Mouse (Mus musculus): Measurements from ENCODE around the gene Hgfac. TPM values are rescaled to one million over a fixed set of nuclear protein-coding genes. Genes with fewer than 3 reads are reported as not detected.

Gene Hgfac
- polyA plus RNA-seq, 1 experiment from 2014 or later, result 4.8 TPM

DNA sequence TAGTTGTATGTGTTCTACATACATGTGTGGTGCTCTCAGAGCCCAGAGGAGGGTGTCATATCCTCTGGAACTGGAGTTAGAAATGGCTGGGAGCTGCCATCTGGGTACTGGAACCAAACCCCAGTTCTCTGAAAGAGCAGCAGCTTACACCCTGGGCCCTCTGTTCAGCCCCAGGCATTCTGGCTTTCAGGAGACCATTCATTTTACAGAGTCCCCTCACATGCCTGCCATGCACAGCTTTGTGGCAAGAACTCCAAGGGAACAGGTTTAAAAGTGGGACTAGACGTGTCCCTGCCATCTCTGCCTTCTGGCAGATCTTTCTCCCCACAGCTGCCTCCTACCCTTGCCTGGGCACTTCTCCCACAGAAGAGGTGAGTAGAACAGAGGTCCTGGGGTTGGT lies 7.7 kb upstream of the Hgfac start:
- H3K36me3 ChIP-seq (ENCODE audit: insufficient read depth, low read length), result peaks cover 23% of the 10 kb centered on the region

DNA sequence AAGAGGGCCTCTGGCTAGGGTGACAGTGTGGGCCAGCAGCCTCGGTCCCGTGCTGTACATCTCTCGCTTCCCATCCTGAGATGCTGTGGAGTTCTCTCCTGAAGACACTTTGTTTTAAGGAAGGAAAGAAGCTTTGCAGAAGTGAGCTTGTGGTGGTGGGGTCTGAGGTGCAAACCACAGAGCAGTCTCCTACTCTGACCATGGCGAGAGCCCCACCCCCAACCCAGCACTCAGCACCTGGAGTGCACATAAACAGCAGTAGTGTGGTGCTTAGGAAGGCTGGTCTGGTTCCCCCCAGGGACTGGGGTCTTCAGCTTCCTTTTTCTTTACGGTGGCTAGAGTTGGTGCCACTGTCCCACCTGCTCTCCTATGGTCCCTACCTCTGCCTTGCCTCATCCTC lies 6.2 kb upstream of the Hgfac start:
- Histone ChIP-seq H3K9me3 (ENCODE audit: low read length) (no peaks in the 10 kb centered on the region), H3K36me3 (ENCODE audit: insufficient read depth, low read length) (peaks cover 9% of the 10 kb centered on the region), H3K4me3 (ENCODE audit: low read length) (no peak overlapping the region), H3K9ac (replicated peaks; ENCODE audit: low read length) (no peak overlapping the region), H3K4me1 (ENCODE audit: insufficient read depth, low read length) (no peaks in the 10 kb centered on the region), H3K4me2 (replicated peaks; ENCODE audit: low read depth, low read length) (no peak overlapping the region), H3K27me3 (ENCODE audit: insufficient read depth, low read length) (no peaks in the 10 kb centered on the region), H3K27ac (ENCODE audit: low read length) (no peak overlapping the region)
- no peak for ATAC-seq (ENCODE audit: low FRiP score, low TSS enrichment)
- WGBS, result 89% methylated on average over 5 of the region's 5 CpGs

More for the DNA sequence above, 7.7 kb upstream of the Hgfac start:
- WGBS, result 88% methylated on average over 1 of the region's 1 CpGs
- Histone ChIP-seq H3K4me3 (ENCODE audit: low read length) (no peak overlapping the region), H3K27ac (ENCODE audit: low read length) (no peak overlapping the region), H3K4me1 (ENCODE audit: insufficient read depth, low read length) (no peaks in the 10 kb centered on the region), H3K27me3 (ENCODE audit: insufficient read depth, low read length) (no peaks in the 10 kb centered on the region), H3K4me2 (replicated peaks; ENCODE audit: low read depth, low read length) (no peak overlapping the region), H3K9ac (replicated peaks; ENCODE audit: low read length) (no peak overlapping the region), H3K9me3 (ENCODE audit: low read length) (no peaks in the 10 kb centered on the region)
- ATAC-seq (ENCODE audit: low FRiP score, low TSS enrichment), result no peak

DNA sequence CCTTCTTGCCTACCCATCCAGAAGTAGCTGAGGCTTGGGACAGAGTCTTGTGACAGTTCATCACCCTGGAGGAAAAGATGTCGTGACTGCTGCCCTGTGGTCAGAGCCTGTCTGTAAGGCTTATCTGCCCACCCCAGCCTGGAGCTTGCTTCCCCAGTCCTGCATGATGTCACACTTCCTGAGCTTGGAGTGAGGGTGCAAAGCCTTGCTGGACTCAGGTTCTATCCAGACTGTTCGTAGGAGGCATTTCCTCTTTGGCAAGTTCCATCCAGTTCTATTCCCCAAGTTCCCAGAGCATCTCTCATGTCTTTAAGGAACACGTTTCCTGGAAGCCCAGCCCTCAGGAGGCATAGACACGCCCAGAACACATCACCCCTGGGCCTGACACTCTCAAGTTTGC lies 5.5 kb upstream of the Hgfac start:
- H3K4me3 ChIP-seq (ENCODE audit: low read length), result no peak overlapping the region
- no peak overlapping the region for H3K27ac ChIP-seq (ENCODE audit: low read length)
- ATAC-seq (ENCODE audit: low FRiP score, low TSS enrichment), result no peak
- H3K4me2 ChIP-seq (replicated peaks; ENCODE audit: low read depth, low read length), result no peak overlapping the region
- H3K4me1 ChIP-seq (ENCODE audit: insufficient read depth, low read length), result 0 out of 2 replicates have a peak, but pooled peaks cover 2% of the 10 kb centered on the region
- H3K27me3 ChIP-seq (ENCODE audit: insufficient read depth, low read length), result no peaks in the 10 kb centered on the region
- WGBS, result 63% methylated on average over 4 of the region's 4 CpGs
- H3K9me3 ChIP-seq (ENCODE audit: low read length), result no peaks in the 10 kb centered on the region
- H3K36me3 ChIP-seq (ENCODE audit: insufficient read depth, low read length), result peaks cover 8% of the 10 kb centered on the region; the same call in 1 of the 2 replicates
- no peak overlapping the region for H3K9ac ChIP-seq (replicated peaks; ENCODE audit: low read length)

DNA sequence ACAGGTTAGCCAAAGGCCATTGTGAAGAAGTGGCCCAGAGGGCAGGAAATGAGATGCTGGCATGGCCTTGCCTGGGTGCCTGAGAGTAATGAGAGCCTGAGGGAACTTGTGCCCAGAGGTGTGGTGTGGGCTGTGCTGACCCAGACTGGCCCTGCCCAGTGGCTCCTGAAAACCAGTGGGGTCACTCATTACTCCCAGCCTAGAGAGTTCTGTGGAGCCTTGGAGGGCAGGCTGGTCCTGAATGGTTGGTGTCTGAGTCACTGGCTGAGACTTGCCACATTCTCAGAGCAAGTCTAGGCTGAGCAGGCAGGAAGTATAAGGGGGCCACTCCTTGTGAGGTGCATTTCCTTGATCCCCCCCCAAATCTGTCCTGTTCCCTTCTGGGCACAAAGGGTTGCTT lies 3.9 kb upstream of the Hgfac start:
- H3K36me3 ChIP-seq (ENCODE audit: insufficient read depth, low read length), result 0 out of 2 replicates have a peak, but pooled peaks cover 2% of the 10 kb centered on the region
- 0 out of 2 replicates have a peak, but pooled peaks cover 11% of the 10 kb centered on the region for H3K4me1 ChIP-seq (ENCODE audit: insufficient read depth, low read length)
- no peak overlapping the region for H3K4me3 ChIP-seq (ENCODE audit: low read length)
- no peak overlapping the region for H3K27ac ChIP-seq (ENCODE audit: low read length)
- H3K9ac ChIP-seq (replicated peaks; ENCODE audit: low read length), result no peak overlapping the region
- no peaks in the 10 kb centered on the region for H3K9me3 ChIP-seq (ENCODE audit: low read length)
- no peak for ATAC-seq (ENCODE audit: low FRiP score, low TSS enrichment)
- H3K27me3 ChIP-seq (ENCODE audit: insufficient read depth, low read length), result no peaks in the 10 kb centered on the region
- no peak overlapping the region for H3K4me2 ChIP-seq (replicated peaks; ENCODE audit: low read depth, low read length)

DNA sequence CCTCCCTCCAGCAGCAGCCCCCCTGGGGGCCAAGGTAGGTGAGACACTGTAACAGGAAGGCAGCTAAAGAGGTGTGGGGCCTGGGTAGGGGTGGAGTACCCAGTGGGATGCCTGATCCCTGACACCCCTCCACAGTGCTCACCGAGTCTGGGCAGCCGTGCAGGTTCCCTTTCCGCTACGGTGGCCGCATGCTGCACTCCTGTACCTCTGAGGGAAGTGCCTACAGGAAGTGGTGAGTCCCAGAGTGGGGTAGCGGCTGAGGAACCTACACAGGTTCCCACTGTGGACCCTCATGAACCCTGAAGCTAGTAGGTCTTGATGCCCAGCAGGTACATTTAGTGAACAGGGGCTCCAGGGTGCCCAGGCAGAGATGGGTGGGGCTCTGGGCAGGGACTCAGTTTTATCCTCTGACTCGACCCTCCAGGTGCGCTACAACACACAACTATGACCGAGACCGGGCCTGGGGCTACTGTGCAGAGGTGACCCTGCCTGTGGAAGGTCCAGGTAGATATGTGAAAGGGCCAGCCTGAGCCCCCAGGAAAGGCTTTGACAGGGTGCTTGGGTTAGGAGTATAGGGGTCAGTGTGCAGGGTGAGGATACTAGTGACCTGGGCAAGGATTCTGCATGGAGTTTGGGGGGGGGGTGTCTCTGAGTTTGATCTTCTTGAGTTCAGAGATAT lies 1.3 kb downstream of the Hgfac start:
- ATAC-seq (ENCODE audit: low FRiP score, low TSS enrichment), result peak; percentile 12; the same call in 1 of the 2 replicates
- no peak overlapping the region for H3K9ac ChIP-seq (replicated peaks; ENCODE audit: low read length)
- H3K36me3 ChIP-seq (ENCODE audit: insufficient read depth, low read length), result no peaks in the 10 kb centered on the region
- H3K4me3 ChIP-seq (ENCODE audit: low read length), result no peak overlapping the region
- 53% methylated on average over 10 of the region's 10 CpGs for WGBS
- H3K27ac ChIP-seq (ENCODE audit: low read length), result no peak overlapping the region
- H3K4me1 ChIP-seq (ENCODE audit: insufficient read depth, low read length), result 0 out of 2 replicates have a peak, but pooled peaks cover 14% of the 10 kb centered on the region
- no peaks in the 10 kb centered on the region for H3K27me3 ChIP-seq (ENCODE audit: insufficient read depth, low read length)
- H3K4me2 ChIP-seq (replicated peaks; ENCODE audit: low read depth, low read length), result no peak overlapping the region
- H3K9me3 ChIP-seq (ENCODE audit: low read length), result no peaks in the 10 kb centered on the region

DNA sequence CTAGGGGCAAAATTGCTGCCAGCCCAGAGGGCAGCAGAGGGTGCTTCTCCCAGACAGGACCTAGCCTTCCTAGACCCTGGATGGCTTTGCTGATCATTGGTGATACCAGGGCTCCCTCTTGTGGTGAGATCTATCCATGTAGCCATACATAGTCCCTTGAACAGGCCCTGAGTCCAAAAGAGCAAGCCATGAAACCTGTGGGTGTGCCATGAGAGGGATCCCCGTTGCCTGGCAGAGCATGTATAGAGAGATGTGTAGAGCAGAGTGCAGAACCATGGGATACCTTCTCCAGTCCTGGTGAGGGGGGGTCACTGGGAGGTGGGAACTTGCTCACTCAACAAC lies 1.8 kb downstream of the Hgfac start:
- ATAC-seq (ENCODE audit: low FRiP score, low TSS enrichment), result peak; percentile 73
- WGBS, result 16% methylated on average over 1 of the region's 1 CpGs
- Histone ChIP-seq H3K27me3 (ENCODE audit: insufficient read depth, low read length) (no peaks in the 10 kb centered on the region), H3K9ac (replicated peaks; ENCODE audit: low read length) (no peak overlapping the region), H3K4me3 (ENCODE audit: low read length) (no peak overlapping the region), H3K4me1 (ENCODE audit: insufficient read depth, low read length) (0 out of 2 replicates have a peak, but pooled peaks cover 14% of the 10 kb centered on the region), H3K36me3 (ENCODE audit: insufficient read depth, low read length) (no peaks in the 10 kb centered on the region), H3K4me2 (replicated peaks; ENCODE audit: low read depth, low read length) (no peak overlapping the region), H3K27ac (ENCODE audit: low read length) (no peak overlapping the region), H3K9me3 (ENCODE audit: low read length) (no peaks in the 10 kb centered on the region)

DNA sequence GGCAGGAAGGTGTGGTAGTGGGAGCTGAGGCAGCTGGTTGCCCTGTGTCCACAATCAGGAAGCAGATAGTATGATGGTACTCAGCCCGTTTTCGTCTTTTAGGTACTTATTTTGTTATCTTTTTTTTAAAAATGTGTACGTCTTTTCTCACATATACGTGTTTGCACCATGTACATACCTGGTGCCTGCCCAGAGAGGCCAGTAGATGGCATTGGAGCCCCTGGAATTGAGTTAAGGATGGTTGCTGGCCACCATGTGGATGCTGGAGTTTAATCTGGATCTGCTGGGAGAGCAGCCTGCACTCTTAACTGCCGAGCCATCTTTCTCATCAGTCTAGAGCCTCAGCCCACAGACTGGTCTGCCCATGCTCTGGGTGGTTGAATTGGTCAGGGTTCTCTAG lies 9.2 kb downstream of the Hgfac start:
- Histone ChIP-seq H3K9me3 (ENCODE audit: low read length) (no peaks in the 10 kb centered on the region; the same call in 1 of the 2 replicates), H3K27ac (ENCODE audit: low read length) (no peak overlapping the region), H3K36me3 (ENCODE audit: insufficient read depth, low read length) (no peaks in the 10 kb centered on the region), H3K4me2 (replicated peaks; ENCODE audit: low read depth, low read length) (no peak overlapping the region), H3K4me3 (ENCODE audit: low read length) (no peak overlapping the region), H3K9ac (replicated peaks; ENCODE audit: low read length) (no peak overlapping the region), H3K4me1 (ENCODE audit: insufficient read depth, low read length) (no peaks in the 10 kb centered on the region), H3K27me3 (ENCODE audit: insufficient read depth, low read length) (no peaks in the 10 kb centered on the region)
- ATAC-seq (ENCODE audit: low FRiP score, low TSS enrichment), result no peak
- WGBS, result 76% methylated on average over 5 of the region's 5 CpGs

DNA sequence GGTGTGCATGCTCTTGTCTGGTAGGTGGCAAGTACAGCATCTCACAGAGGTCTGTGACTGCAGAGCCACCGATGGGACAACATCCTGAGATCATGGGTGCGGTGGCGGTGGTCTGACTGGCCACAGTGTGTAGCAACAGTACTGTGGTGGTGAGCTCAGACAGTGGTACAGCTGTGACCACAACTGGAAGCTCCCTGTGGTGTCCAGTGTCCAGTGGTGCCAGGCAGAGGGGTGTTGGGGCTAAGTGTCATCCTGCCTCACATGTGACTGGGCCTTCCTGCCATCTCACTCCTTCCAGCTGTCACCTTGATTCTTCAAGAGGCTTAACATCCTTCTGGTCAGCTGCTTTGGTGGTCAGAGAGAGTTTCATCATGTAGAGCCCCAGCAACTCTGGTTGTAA lies 13.3 kb downstream of the Hgfac start:
- ATAC-seq (ENCODE audit: low FRiP score, low TSS enrichment), result no peak
- H3K36me3 ChIP-seq (ENCODE audit: insufficient read depth, low read length), result no peaks in the 10 kb centered on the region
- peaks cover 16% of the 10 kb centered on the region for H3K27me3 ChIP-seq (ENCODE audit: insufficient read depth, low read length)
- no peak overlapping the region for H3K4me3 ChIP-seq (ENCODE audit: low read length)
- H3K4me2 ChIP-seq (replicated peaks; ENCODE audit: low read depth, low read length), result no peak overlapping the region
- no peaks in the 10 kb centered on the region; the same call in 1 of the 2 replicates for H3K9me3 ChIP-seq (ENCODE audit: low read length)
- no peak overlapping the region for H3K9ac ChIP-seq (replicated peaks; ENCODE audit: low read length)
- no peak overlapping the region for H3K27ac ChIP-seq (ENCODE audit: low read length)
- 83% methylated on average over 3 of the region's 3 CpGs for WGBS
- peaks cover 9% of the 10 kb centered on the region; the same call in 1 of the 2 replicates for H3K4me1 ChIP-seq (ENCODE audit: insufficient read depth, low read length)

DNA sequence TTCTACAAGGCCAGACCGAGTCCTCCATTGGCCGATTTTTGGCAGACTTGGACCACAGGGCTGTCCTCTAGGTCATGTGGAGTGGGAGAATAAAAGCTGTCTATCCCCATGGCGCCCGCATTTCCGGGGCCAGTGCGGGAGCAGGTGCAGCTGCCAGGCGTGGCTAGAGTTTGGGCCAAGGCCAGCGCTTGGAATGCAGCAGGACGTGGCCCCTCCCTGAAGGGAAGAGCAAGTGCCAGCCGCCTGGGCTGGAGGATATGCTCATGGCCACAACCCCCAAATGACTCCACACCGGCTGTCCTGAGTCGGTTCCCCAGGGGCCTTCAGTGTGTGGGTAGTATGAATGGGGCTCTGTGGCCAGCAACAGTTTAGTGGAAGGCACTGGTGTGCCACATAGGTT lies 13.8 kb downstream of the Hgfac start:
- Histone ChIP-seq H3K36me3 (ENCODE audit: insufficient read depth, low read length) (no peaks in the 10 kb centered on the region), H3K4me2 (replicated peaks; ENCODE audit: low read depth, low read length) (no peak overlapping the region), H3K4me3 (ENCODE audit: low read length) (no peak overlapping the region), H3K27me3 (ENCODE audit: insufficient read depth, low read length) (peaks cover 16% of the 10 kb centered on the region), H3K9ac (replicated peaks; ENCODE audit: low read length) (no peak overlapping the region), H3K4me1 (ENCODE audit: insufficient read depth, low read length) (peaks cover 9% of the 10 kb centered on the region; the same call in 1 of the 2 replicates), H3K9me3 (ENCODE audit: low read length) (no peaks in the 10 kb centered on the region; the same call in 1 of the 2 replicates), H3K27ac (ENCODE audit: low read length) (no peak overlapping the region)
- ATAC-seq (ENCODE audit: low FRiP score, low TSS enrichment), result no peak
- WGBS, result 77% methylated on average over 12 of the region's 12 CpGs

DNA sequence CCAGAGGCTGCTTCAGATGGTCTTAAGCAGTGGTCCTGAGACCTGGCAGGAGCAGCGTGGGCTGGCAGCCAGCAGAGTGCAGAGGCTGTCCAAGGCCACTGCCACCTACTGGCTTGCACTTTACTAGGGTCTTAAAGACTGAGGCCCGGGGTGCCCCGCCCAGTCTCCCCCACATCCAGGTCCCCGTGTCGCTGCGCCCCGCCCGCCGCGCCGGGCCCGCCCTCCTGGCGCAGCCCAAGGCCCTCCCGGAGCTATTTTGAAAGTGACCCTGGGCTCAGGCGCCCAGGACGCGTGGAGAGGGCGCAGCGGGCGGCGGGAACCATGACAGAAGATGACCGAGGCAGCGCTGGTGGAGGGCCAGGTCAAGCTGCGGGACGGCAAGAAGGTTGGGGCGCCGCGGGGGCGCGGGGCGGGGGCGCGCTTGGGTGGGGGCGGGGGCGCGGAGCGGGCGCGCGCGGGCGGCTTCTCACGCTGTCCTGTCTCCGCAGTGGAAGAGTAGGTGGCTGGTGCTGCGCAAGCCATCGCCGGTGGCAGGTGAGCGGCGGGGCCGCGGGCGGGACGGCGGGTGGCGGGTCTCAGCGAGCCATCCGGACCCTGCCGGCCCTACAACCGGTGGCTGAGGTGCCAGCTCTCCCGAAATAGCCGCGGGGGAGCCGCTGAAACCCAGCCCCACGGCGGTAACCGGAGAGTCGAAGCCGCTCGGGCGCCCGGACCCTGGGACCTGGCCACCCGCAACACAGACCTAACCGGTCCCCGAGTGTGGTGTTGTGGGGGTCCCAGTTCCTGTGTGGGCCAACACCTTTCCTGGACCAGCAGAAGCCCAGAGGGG lies 15.5 kb downstream of the Hgfac start, which contains the start of gene Dok7:
Dok7 (plus strand) TSS at position 163 of the 829 bp plus-strand sequence.
- Histone ChIP-seq H3K4me2 (replicated peaks; ENCODE audit: low read depth, low read length) (peak within 1 kb of the TSS; percentile 97), H3K27ac (ENCODE audit: low read length) (no peak within 1 kb of the TSS), H3K27me3 (ENCODE audit: insufficient read depth, low read length) (peaks cover 16% of the 10 kb centered on the region), H3K9ac (replicated peaks; ENCODE audit: low read length) (peak within 1 kb of the TSS; percentile 63), H3K4me1 (ENCODE audit: insufficient read depth, low read length) (peaks cover 9% of the 10 kb centered on the region; the same call in 1 of the 2 replicates), H3K9me3 (ENCODE audit: low read length) (no peaks in the 10 kb centered on the region), H3K36me3 (ENCODE audit: insufficient read depth, low read length) (no peaks in the 10 kb centered on the region), H3K4me3 (ENCODE audit: low read length) (peak within 1 kb of the TSS; percentile 56)
- WGBS, result under 1% methylated on average over 55 of the region's 74 CpGs
- ATAC-seq (ENCODE audit: low FRiP score, low TSS enrichment), result peak; percentile 75
